In genomic region chr3:151647637-151648036, GRCm38 (mm10) we compare ENCODE assay signal across 11 mouse cellular contexts.
DNase-seq lines count a peak whose midpoint lies in the region; ATAC-seq and TF ChIP-seq lines count a peak whose summit lies in the region.
"Had no signal": no experiment of that assay in that cellular context is flagged by ENCODE, and none has a peak within 500 bp of the region (broad histone marks: within the 10 kb centered on the region; RNA-seq: fewer than 3 reads in every experiment).

No protein-coding gene starts in this region.

- DNase-seq in embryo, embryonic 10 days (ENCODE audit: low spot score), result peak; percentile 43
- no peak for DNase-seq in embryo, embryonic 9.5 days (ENCODE audit: extremely low spot score)
- DNase-seq in left cerebral cortex, adult 2 months (ENCODE audit: extremely low spot score in 1 of 2, low spot score in 2 of 2), result no peak
- no peak for DNase-seq in left cerebral cortex, adult 9 months (ENCODE audit: low spot score in 2 of 2)
- peak; percentile 66 for DNase-seq in ES-CJ7 (ENCODE audit: low read depth, low spot score)
- peak; percentile 28 for DNase-seq in embryo, embryonic 11 days
- DNase-seq in heart, postnatal 36 days, result no peak
- DNase-seq: heart, postnatal 10 days; kidney, adult 18-20 months had no signal

- no peak overlapping the region for H3K27ac ChIP-seq in left cerebral cortex, adult 2 months
- H3K27ac ChIP-seq: macrophage had no signal

- H3K4me3 ChIP-seq in left cerebral cortex, adult 2 months, result no peak overlapping the region

- peak; percentile 2; the same call in 1 of the 2 replicates for TF ChIP-seq CTCF in left cerebral cortex, adult 2 months (IDR thresholded peaks at IDR 0.05)

- intact Hi-C loops in left cerebral cortex, adult 2 months (cut with DNase I), result no loop called here
- intact Hi-C loops in heart, postnatal 36 days (cut with DNase I), result no loop called here

- no peak for ATAC-seq in erythroid progenitor cell, adult 5-6 weeks (replicated peaks; ENCODE audit: low FRiP score, poor library complexity, severe bottlenecking)

Comparison
In these comparisons a context has a peak if more than half of its experiments do, and no peak if none do; other contexts are left out.
1. DNase-seq: peak in embryo, embryonic 10 days (single experiment), ES-CJ7 (single experiment) and embryo, embryonic 11 days (single experiment); none in embryo, embryonic 9.5 days (single experiment), left cerebral cortex, adult 2 months (0 of 2), left cerebral cortex, adult 9 months (0 of 2) and heart, postnatal 36 days (0 of 2).